Mouse (Mus musculus) midbrain, postnatal 0 days (tissue): ENCODE results near the gene Ahnak. TPM values are rescaled to one million over a fixed set of nuclear protein-coding genes. Genes with fewer than 3 reads are reported as not detected.

Experiments used
- ATAC-seq: fragments of 200-750 bp; cut with Nextera tagmentation; 2 replicates; pipeline ENCODE4 v1.8.0; 2017; ENCODE audit warnings: moderate number of reproducible peaks, mild to moderate bottlenecking, moderate TSS enrichment, moderate library complexity; ENCODE audit not compliant: low FRiP score
- DNase-seq: peaks from one replicate; pipeline ENCODE4 v3.0.0-alpha.2; 2015; ENCODE audit warnings: low spot score
- H3K27ac ChIP-seq: fragments of 300-500 bp; sonication (generic); 2 replicates; pipeline ENCODE4 v1.5.1; 2014; ENCODE audit warnings: low read depth, mild to moderate bottlenecking, low read length, mixed read lengths
- H3K27me3 ChIP-seq: fragments of 300-500 bp; sonication (generic); 2 replicates; pipeline ENCODE4 v1.6.1; 2014; ENCODE audit warnings: low read length, control low read depth, mixed read lengths; ENCODE audit not compliant: insufficient read depth
- H3K36me3 ChIP-seq: fragments of 300-500 bp; sonication (generic); 2 replicates; pipeline ENCODE4 v1.6.1; 2014; ENCODE audit warnings: low read length, control low read depth, mixed read lengths; ENCODE audit not compliant: insufficient read depth
- H3K4me1 ChIP-seq: fragments of 300-500 bp; sonication (generic); 2 replicates; pipeline ENCODE4 v1.6.1; 2014; ENCODE audit warnings: mild to moderate bottlenecking, control low read depth, antibody characterized with exemption, low read length, mixed read lengths; ENCODE audit not compliant: insufficient read depth
- H3K4me2 ChIP-seq: fragments of 300-500 bp; sonication (generic); 2 replicates; pipeline ENCODE4 v1.6.1; 2014; ENCODE audit warnings: low read depth, mild to moderate bottlenecking, low read length, mixed read lengths; ENCODE audit not compliant: poor library complexity, severe bottlenecking
- H3K4me3 ChIP-seq: fragments of 300-500 bp; sonication (generic); 2 replicates; pipeline ENCODE4 v1.5.1; 2014; ENCODE audit warnings: low read depth, mild to moderate bottlenecking, low read length, moderate library complexity
- H3K9ac ChIP-seq: fragments of 300-500 bp; sonication (generic); replicated peaks from 2 replicates; pipeline ENCODE4 v1.6.1; 2014; ENCODE audit warnings: mild to moderate bottlenecking, low read length, moderate library complexity, mixed read lengths; ENCODE audit not compliant: poor library complexity, severe bottlenecking
- H3K9me3 ChIP-seq: fragments of 300-500 bp; sonication (generic); 2 replicates; pipeline ENCODE4 v1.6.1; 2016; ENCODE audit warnings: low read length, control low read depth
- CTCF ChIP-seq: IDR thresholded peaks from 2 replicates; pipeline ENCODE4 v1.5.1; 2016; ENCODE audit warnings: antibody characterized with exemption, mild to moderate bottlenecking
- WGBS: fragments of 180-500 bp; shearing (Covaris S2); extraction: QIAGEN DNeasy Blood & Tissue Kit; methylation state at CpG from one replicate; pipeline ENCODE4 v1.1.7; 2014; 5-methylcytosine and 5-hydroxymethylcytosine counted together
- polyA plus RNA-seq: library from polyadenylated mRNA; unstranded; fragments of >200 nt; fragmentation: Nextera tagmentation; extraction: Ambion mirVana; gene quantifications from 2 replicates; pipeline ENCODE4 v1.2.1, GENCODE M21; 2015
- total RNA-seq: library from RNA; depleted of rRNA; stranded (reverse); fragments of >200 nt; gene quantifications from 2 replicates; pipeline ENCODE4 v1.2.3, GENCODE M21; 2014

Gene Ahnak
- total and polyA plus RNA-seq, 2 experiments from 2014 or later, result 4.4 to 13.0 TPM

DNA sequence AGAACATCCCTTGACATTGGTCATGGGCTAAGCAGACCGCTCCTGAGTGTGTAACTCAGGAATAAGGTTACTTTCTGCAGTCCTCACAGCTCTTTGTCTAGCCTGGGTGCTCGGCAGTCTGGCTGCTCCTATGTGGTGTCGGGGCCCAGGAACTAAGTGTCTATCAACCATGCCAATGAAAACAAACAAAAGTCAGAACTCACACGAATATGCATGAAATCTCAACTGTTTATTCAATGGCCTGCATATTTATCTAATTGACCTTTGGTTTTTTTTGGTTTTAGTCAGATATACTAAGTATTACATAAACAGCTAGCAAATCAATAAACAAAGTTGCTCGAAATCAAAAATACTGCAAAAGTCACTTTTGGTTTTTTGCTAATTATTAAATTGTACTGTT lies 106.0 kb downstream of the Ahnak start:
- DNase-seq (no peak), ATAC-seq (no peak)
- no peaks in the 10 kb centered on the region for H3K4me1 ChIP-seq
- WGBS, result 76% methylated on average over 5 of the region's 5 CpGs
- TF ChIP-seq CTCF, result no peak
- no peak overlapping the region for H3K9ac ChIP-seq
- no peaks in the 10 kb centered on the region for H3K36me3 ChIP-seq
- H3K27me3 ChIP-seq, result no peaks in the 10 kb centered on the region
- no peak overlapping the region for H3K4me3 ChIP-seq
- H3K9me3 ChIP-seq, result no peaks in the 10 kb centered on the region
- H3K27ac ChIP-seq, result no peak overlapping the region
- H3K4me2 ChIP-seq, result no peak overlapping the region

DNA sequence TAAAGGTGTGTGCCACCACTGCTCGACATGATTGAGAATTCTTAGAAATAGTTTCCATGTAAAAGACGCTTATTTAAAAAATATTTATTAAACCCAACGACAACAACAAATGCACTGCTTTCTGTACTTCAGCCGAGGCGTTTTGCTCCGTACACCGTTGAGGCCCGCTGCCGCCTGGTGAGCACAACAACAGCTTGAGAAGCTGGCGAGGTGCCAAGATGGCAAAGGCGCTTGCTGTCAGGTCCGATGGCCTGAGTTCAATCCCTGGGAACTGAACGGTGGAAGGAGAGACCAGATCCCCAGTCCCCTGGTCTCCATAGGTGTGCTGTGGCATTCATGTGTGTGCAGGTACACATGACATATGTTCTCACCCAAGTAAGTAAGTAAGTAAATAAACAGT lies 108.4 kb downstream of the Ahnak start:
- no peak overlapping the region for H3K4me3 ChIP-seq
- no peaks in the 10 kb centered on the region for H3K4me1 ChIP-seq
- no peak overlapping the region for H3K27ac ChIP-seq
- H3K9ac ChIP-seq, result no peak overlapping the region
- peak; percentile 11 for DNase-seq
- H3K27me3 ChIP-seq, result no peaks in the 10 kb centered on the region
- H3K36me3 ChIP-seq, result no peaks in the 10 kb centered on the region
- no peaks in the 10 kb centered on the region for H3K9me3 ChIP-seq
- WGBS, result 76% methylated on average over 13 of the region's 13 CpGs
- no peak overlapping the region for H3K4me2 ChIP-seq
- ATAC-seq, result no peak
- no peak for TF ChIP-seq CTCF

DNA sequence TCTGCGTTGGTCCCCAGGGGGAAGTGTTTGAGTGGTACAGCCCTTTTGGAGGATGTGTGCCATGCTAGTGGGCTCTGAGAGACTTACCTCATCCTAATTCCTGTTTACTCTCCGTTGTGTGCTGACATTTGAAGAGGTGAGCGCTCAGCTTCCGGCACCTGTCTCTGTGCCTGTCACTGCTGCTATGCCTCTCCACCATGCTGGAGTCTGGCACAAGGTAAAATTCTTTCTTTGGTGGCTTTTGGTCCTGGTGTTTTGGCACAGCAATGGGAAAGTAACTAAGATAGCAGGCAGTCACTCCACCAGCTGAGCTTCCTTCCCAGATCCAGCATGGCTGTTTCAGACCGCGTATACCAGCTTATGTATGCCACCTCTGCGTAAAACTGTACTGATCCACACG lies 110.7 kb downstream of the Ahnak start:
- ATAC-seq (no peak), DNase-seq (no peak)
- no peaks in the 10 kb centered on the region for H3K4me1 ChIP-seq
- H3K36me3 ChIP-seq, result no peaks in the 10 kb centered on the region
- TF ChIP-seq CTCF, result no peak
- H3K27me3 ChIP-seq, result no peaks in the 10 kb centered on the region
- no peak overlapping the region for H3K4me3 ChIP-seq
- no peak overlapping the region for H3K4me2 ChIP-seq
- WGBS, result 91% methylated on average over 8 of the region's 8 CpGs
- no peaks in the 10 kb centered on the region for H3K9me3 ChIP-seq
- H3K9ac ChIP-seq, result no peak overlapping the region
- H3K27ac ChIP-seq, result no peak overlapping the region

DNA sequence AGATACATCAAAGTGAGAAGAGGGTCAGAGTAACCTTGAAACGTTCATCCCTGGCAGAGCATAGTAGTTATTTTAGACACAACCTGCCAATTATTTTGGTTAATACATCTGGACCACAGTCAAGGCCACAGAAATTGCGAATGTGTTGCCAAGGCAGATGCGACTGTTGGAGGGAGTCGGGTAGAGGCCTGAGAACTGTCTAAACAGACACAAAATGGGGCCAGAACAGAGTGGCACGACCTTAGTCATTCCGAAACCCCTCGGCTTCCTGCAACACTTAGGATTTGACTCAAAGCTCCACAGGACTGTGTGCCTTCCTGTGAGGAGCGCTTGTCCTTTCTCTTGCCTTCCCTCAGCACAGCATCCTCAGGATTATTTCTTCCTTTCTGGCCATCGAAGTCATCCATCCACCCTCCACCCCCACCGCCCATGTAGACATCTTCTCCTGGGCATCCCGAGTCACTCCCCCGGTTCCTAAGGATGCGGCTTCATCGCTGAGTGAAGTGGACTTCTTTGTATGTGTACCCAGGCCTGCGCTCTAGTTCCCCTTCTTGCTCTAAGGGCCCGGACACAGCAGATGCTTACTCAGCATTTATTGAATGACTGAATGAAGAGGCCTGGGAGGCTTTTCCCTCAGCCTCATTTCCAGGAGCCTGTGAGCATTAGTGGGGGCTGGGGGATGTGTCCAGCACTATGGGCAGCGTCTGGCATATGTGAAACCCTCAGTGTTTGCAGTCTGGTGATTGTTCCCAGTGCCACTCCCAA lies 111.4 kb downstream of the Ahnak start:
- 87% methylated on average over 17 of the region's 17 CpGs for WGBS
- H3K9me3 ChIP-seq, result no peaks in the 10 kb centered on the region
- H3K36me3 ChIP-seq, result no peaks in the 10 kb centered on the region
- H3K4me1 ChIP-seq, result no peaks in the 10 kb centered on the region
- no peak overlapping the region for H3K4me2 ChIP-seq
- H3K27ac ChIP-seq, result no peak overlapping the region
- TF ChIP-seq CTCF, result no peak
- H3K27me3 ChIP-seq, result no peaks in the 10 kb centered on the region
- DNase-seq (no peak), ATAC-seq (no peak)
- no peak overlapping the region for H3K4me3 ChIP-seq
- no peak overlapping the region for H3K9ac ChIP-seq

DNA sequence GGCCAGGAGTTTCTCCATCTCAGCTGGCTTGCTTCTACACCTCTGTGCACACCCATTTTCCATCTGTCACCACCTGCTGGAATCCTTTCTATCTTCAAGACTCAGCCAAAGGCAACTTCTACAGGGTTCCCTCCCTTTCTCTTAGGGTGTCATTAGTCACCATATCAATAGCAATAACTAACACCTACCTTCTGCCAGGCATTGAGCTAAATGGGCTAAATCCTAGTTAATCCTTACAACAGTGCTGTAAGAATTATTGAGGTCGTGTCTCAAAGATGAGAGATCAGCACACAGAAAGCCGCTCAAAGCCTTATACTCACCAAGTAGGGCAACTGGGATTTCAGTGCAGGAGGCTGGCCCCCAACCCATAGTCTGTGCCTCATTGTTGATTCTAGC lies 112.0 kb downstream of the Ahnak start:
- Histone ChIP-seq H3K4me1 (no peaks in the 10 kb centered on the region), H3K27me3 (no peaks in the 10 kb centered on the region), H3K9ac (no peak overlapping the region), H3K4me2 (no peak overlapping the region), H3K36me3 (no peaks in the 10 kb centered on the region), H3K9me3 (no peaks in the 10 kb centered on the region), H3K4me3 (no peak overlapping the region), H3K27ac (no peak overlapping the region)
- TF ChIP-seq CTCF, result no peak
- 65% methylated on average over 2 of the region's 2 CpGs for WGBS
- ATAC-seq (no peak), DNase-seq (no peak)

DNA sequence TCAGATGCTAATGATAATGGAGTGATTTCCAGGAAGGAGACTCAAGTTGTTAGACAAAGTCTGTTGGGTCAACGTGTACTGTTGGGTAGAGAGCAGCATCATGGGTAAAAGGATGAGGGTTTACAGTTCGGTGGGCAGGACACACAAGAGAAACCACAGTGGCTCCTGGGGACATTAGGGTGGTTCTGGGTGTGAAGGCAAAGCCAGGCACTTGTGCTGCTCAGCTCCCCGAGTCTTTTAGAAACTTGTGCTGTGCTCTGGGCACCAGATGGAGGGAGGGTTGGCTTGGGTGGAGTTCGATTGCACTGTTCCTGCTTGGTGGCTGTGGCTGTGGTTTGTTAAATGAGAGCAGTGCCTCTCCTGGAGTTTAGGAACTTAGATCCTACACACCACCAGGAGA lies 114.9 kb downstream of the Ahnak start:
- H3K9me3 ChIP-seq, result no peaks in the 10 kb centered on the region
- WGBS, result 78% methylated on average over 4 of the region's 4 CpGs
- no peak overlapping the region for H3K4me3 ChIP-seq
- no peak overlapping the region for H3K9ac ChIP-seq
- H3K27ac ChIP-seq, result no peak overlapping the region
- H3K4me2 ChIP-seq, result no peak overlapping the region
- H3K36me3 ChIP-seq, result no peaks in the 10 kb centered on the region
- H3K4me1 ChIP-seq, result no peaks in the 10 kb centered on the region
- no peak for TF ChIP-seq CTCF
- ATAC-seq (no peak), DNase-seq (no peak)
- H3K27me3 ChIP-seq, result no peaks in the 10 kb centered on the region
